Mouse (Mus musculus): ENCODE measurements around the gene Aif1. TPM values are rescaled to one million over a fixed set of nuclear protein-coding genes. Genes with fewer than 3 reads are reported as not detected.

The Aif1 gene
- polyA plus RNA-seq, 1 experiment from 2014 or later = 8.3 TPM

DNA sequence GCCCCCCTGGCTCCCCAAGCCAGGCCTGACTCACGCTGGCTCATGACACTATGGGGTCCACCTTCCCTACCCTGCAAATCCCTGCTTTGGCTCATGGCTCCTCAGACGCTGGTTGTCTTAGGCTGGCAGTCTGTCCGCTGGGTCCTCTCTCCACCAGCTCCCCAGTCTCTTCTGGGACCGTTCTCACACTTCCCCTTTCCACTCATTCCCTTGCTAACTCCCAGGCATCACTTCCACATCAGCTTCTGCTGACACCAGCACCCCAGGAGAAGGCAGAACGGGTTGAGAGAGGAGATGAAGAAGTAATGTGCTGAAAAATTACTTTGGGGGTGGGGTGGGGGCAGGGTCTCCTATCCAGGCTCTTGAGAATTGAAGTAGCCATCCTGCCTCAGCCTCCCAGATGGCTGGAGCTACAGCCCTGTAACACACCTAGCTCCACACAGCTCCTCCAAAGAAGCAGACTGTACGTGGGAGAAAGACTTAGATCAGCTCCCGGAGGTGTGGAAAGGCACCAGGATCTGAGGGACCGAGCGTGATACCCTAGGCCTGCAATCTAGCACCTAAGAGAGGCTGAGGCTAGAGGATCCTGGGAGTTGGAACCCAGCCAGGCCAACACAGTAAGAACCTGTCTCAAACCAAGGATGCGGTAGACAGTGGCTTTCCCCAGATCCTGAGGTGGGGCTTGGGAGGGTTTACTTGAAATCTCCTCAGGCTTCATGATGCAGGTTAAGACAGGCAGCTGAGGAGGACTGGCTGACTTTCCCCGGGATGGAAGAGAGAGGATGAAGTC, 3.2 kb downstream of the Aif1 start:
- Histone ChIP-seq H3K4me2 (replicated peaks; ENCODE audit: low read depth, low read length) (no peak overlapping the region), H3K4me3 (ENCODE audit: low read length) (no peak overlapping the region), H3K9me3 (ENCODE audit: low read length) (no peaks in the 10 kb centered on the region), H3K9ac (replicated peaks; ENCODE audit: low read length) (no peak overlapping the region), H3K36me3 (ENCODE audit: insufficient read depth, low read length) (no peaks in the 10 kb centered on the region), H3K27me3 (ENCODE audit: insufficient read depth, low read length) (no peaks in the 10 kb centered on the region), H3K27ac (ENCODE audit: low read length) (peak overlapping the region; percentile 69; the same call in 1 of the 2 replicates), H3K4me1 (ENCODE audit: insufficient read depth, low read length) (no peaks in the 10 kb centered on the region)
- WGBS = 68% methylated on average over 11 of the region's 11 CpGs
- no peak for ATAC-seq (ENCODE audit: low FRiP score, low TSS enrichment)

DNA sequence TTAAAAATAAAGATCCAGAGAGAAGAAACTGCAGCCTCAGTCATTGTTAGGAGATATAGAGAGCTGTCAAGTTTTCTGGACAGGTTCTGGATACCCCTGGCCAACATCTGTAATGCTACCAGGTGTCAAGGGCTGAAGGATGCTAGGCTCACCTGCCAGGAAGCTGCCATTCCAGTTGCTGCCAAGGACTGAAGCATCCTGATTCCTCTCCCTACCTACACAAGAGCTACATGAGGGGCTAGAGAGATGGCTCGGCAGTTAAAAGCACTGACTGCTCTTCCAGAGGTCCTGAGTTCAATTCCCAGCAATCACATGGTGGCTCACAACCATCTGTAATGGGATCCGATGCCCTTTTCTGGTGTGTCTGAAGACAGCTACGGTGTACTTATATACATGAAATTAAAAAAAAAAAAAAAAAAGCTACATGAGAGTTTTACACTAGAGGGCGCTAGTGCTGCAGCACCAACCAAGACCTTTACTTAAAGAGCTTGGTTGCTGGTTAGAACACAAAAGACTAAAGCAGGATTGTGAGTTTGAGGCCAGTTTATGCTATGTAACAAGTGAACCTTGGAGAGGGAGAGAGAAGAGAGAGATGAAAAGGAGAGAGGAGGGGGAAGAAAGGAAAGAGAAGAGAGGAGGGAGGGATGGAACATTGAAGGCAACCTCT, 7.2 kb downstream of the Aif1 start:
- H3K27ac ChIP-seq (ENCODE audit: low read length) = no peak overlapping the region
- no peaks in the 10 kb centered on the region for H3K36me3 ChIP-seq (ENCODE audit: insufficient read depth, low read length)
- H3K4me3 ChIP-seq (ENCODE audit: low read length) = no peak overlapping the region
- H3K9ac ChIP-seq (replicated peaks; ENCODE audit: low read length) = 0 out of 2 replicates have a peak overlapping the region, but pooled peaks have one; percentile 20
- ATAC-seq (ENCODE audit: low FRiP score, low TSS enrichment) = no peak
- H3K4me1 ChIP-seq (ENCODE audit: insufficient read depth, low read length) = peaks cover 9% of the 10 kb centered on the region
- no peaks in the 10 kb centered on the region for H3K27me3 ChIP-seq (ENCODE audit: insufficient read depth, low read length)
- H3K9me3 ChIP-seq (ENCODE audit: low read length) = no peaks in the 10 kb centered on the region
- no peak overlapping the region for H3K4me2 ChIP-seq (replicated peaks; ENCODE audit: low read depth, low read length)
- 12% methylated on average over 4 of the region's 4 CpGs for WGBS

DNA sequence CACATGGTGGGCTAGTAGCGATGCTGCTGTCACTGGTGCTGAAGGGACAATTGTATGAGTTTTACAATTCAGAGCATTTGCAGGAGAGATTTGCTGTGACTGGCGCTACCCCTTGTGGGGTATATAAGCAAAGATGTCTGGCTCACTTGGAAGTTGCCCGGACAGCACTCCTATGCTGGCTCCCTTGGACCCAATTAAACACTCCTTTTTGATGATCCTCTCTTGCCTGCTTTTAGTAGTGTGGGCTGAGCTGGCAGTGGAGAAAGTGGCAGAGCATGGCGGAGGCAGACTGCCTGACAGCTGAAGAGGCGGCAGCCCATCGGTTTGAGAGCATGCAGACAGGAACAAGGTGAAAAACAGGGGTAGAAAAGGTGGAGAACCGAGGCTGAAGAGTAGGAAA, 8.1 kb downstream of the Aif1 start:
- Histone ChIP-seq H3K27ac (ENCODE audit: low read length) (no peak overlapping the region), H3K4me1 (ENCODE audit: insufficient read depth, low read length) (peaks cover 17% of the 10 kb centered on the region), H3K27me3 (ENCODE audit: insufficient read depth, low read length) (no peaks in the 10 kb centered on the region), H3K9ac (replicated peaks; ENCODE audit: low read length) (no peak overlapping the region), H3K4me2 (replicated peaks; ENCODE audit: low read depth, low read length) (no peak overlapping the region), H3K36me3 (ENCODE audit: insufficient read depth, low read length) (no peaks in the 10 kb centered on the region), H3K9me3 (ENCODE audit: low read length) (no peaks in the 10 kb centered on the region), H3K4me3 (ENCODE audit: low read length) (no peak overlapping the region)
- ATAC-seq (ENCODE audit: low FRiP score, low TSS enrichment) = no peak
- 89% methylated on average over 7 of the region's 7 CpGs for WGBS

DNA sequence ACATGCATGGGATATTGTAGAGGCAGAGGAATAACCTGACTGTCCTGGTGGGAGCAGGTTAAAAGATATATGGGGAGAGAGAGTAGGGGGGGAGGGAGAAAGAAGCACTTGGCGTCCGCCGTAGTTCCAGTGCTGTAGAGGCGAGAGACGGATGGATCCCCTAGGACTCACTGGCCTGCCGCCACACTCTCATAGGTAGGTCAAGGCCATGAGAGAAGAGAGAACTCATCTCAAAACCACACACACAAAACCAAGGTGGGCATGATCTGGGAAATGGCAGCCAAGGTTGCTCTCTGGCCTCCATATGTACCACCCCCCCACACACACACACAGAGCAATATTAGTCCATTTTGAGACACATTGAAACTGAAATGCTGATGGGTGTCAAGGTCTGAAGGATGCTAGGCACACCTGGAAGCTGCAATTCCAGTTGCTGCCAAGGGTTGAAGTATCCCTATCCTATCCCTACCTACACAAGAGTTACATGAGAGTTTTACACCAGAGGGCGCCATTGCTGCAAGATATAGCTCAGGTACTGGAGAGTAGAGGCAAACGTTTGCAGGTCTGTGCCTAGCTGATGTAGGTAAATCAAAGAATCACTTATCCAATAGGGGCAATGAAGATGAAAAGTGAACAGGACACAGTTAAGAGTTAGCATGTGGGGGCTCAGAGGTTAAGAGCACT, 9.4 kb downstream of the Aif1 start:
- H3K4me1 ChIP-seq (ENCODE audit: insufficient read depth, low read length) = peaks cover 30% of the 10 kb centered on the region
- no peaks in the 10 kb centered on the region for H3K27me3 ChIP-seq (ENCODE audit: insufficient read depth, low read length)
- peak overlapping the region; percentile 57 for H3K4me2 ChIP-seq (replicated peaks; ENCODE audit: low read depth, low read length)
- no peak for ATAC-seq (ENCODE audit: low FRiP score, low TSS enrichment)
- H3K27ac ChIP-seq (ENCODE audit: low read length) = no peak overlapping the region
- no peak overlapping the region for H3K4me3 ChIP-seq (ENCODE audit: low read length)
- no peaks in the 10 kb centered on the region for H3K9me3 ChIP-seq (ENCODE audit: low read length)
- peaks cover 10% of the 10 kb centered on the region for H3K36me3 ChIP-seq (ENCODE audit: insufficient read depth, low read length)
- 72% methylated on average over 8 of the region's 8 CpGs for WGBS
- peak overlapping the region; percentile 65 for H3K9ac ChIP-seq (replicated peaks; ENCODE audit: low read length)

DNA sequence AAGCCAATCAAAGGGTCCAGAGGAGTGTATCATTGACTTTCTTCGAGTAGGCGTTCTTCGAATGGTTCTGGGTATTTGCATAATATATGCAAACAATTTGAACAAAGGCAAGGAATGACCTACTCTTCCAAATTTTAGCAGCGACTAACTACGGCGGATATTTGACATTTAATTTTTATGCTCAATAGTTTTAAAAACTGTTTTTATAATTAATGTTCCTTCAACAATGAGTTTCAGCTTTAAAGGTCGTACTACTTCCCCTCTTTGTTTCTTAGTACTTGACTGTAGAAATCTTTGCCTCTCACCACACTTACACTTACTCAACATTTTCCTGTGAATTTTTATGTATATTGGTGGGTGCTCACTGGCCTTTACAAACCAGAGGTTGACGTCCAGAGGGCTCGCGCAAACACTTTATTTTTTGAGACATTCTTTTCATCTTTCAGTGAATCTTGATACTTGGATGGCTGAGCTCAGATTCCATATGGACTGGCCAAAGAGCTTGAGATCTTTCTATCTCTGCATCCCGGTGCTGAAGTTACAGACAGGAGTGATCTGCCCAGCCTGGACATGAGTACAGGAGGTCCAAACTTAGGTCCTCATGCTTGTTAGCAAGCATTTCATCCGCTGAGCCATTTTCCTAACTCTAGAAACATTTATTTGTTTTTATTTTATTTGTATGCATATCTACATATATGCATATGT, 10.3 kb downstream of the Aif1 start:
- Histone ChIP-seq H3K4me3 (ENCODE audit: low read length) (peak overlapping the region; percentile 99), H3K4me1 (ENCODE audit: insufficient read depth, low read length) (peaks cover 30% of the 10 kb centered on the region), H3K9ac (replicated peaks; ENCODE audit: low read length) (peak overlapping the region; percentile 79), H3K27ac (ENCODE audit: low read length) (peak overlapping the region; percentile 100), H3K4me2 (replicated peaks; ENCODE audit: low read depth, low read length) (peak overlapping the region; percentile 57), H3K36me3 (ENCODE audit: insufficient read depth, low read length) (peaks cover 19% of the 10 kb centered on the region), H3K9me3 (ENCODE audit: low read length) (no peaks in the 10 kb centered on the region), H3K27me3 (ENCODE audit: insufficient read depth, low read length) (no peaks in the 10 kb centered on the region)
- ATAC-seq (ENCODE audit: low FRiP score, low TSS enrichment) = no peak
- WGBS = 18% methylated on average over 12 of the region's 12 CpGs

DNA sequence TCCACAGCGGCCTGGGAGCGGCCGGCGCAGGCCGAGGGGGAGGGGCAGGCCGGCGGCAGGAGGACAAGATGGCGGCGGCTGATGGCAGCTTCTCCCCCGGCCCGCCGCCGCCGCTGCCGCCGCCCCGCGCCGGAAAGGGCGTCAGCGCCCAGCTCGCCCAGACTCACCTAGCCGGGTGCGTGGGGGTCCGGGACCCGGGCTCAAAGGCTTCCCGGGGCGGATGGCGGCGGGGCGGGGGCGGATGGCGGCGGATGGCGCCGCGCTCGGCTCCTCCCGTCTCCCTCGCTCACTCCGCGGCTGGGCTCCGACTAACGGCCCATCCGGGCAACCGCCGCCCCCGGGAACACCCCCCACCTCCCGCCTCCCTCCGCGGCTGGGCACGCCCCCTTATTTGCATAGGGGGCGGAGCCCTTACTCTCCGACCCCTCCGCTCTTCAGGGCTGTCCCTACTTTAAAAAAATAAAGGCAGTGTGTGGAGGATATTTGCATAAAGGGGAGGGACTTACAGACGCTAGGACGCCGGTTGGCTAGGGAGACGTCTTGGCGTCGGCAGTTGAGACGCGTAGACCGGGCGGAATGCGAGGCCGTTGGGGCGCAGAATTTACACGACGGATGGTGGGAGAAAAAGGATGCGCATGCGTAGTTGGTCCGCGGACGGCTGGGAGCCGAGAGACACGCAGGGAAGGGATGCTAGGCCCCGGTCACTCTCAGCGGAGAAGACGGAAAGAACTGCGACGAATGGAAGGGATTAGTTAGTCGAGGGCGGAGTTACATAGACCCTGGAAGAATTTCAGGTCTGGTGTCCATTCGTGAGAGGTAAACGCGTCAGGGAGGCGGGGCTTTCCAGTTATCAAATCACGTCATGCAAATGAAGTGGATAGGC, 11.1 kb downstream of the Aif1 start, which contains the start of gene Prrc2a:
TSS of gene Prrc2a (minus strand) at position 330 of the 883 bp plus-strand sequence.
- peak; percentile 96 for ATAC-seq (ENCODE audit: low FRiP score, low TSS enrichment)
- Histone ChIP-seq H3K27ac (ENCODE audit: low read length) (peak within 1 kb of the TSS; percentile 100), H3K4me3 (ENCODE audit: low read length) (peak within 1 kb of the TSS; percentile 99), H3K4me1 (ENCODE audit: insufficient read depth, low read length) (peaks cover 30% of the 10 kb centered on the region), H3K4me2 (replicated peaks; ENCODE audit: low read depth, low read length) (peak within 1 kb of the TSS; percentile 98), H3K27me3 (ENCODE audit: insufficient read depth, low read length) (no peaks in the 10 kb centered on the region), H3K36me3 (ENCODE audit: insufficient read depth, low read length) (peaks cover 27% of the 10 kb centered on the region), H3K9ac (replicated peaks; ENCODE audit: low read length) (peak within 1 kb of the TSS; percentile 99), H3K9me3 (ENCODE audit: low read length) (no peaks in the 10 kb centered on the region)
- WGBS = under 1% methylated on average over 70 of the region's 89 CpGs

DNA sequence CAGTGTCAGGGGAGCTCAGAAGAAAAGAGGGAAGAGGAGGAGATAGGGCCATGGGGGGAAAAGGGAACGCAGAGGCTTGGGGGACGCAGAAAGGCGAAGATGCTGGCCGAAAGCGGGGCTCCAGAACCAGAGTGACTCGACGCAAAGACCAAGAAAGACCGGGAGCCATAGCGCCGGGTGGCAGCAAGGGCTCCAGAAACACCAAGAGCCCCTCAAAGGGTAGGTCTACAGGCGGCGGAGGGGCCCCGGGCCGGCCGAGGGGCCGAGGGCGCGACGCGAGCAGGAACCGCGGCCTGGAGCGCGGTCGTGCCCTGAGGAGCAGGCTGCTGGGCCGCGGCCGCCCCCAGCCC, 11.7 kb downstream of the Aif1 start:
- H3K36me3 ChIP-seq (ENCODE audit: insufficient read depth, low read length) = peaks cover 33% of the 10 kb centered on the region
- no peaks in the 10 kb centered on the region for H3K27me3 ChIP-seq (ENCODE audit: insufficient read depth, low read length)
- H3K4me3 ChIP-seq (ENCODE audit: low read length) = peak overlapping the region; percentile 99
- H3K9ac ChIP-seq (replicated peaks; ENCODE audit: low read length) = peak overlapping the region; percentile 99
- H3K4me1 ChIP-seq (ENCODE audit: insufficient read depth, low read length) = peaks cover 30% of the 10 kb centered on the region
- H3K27ac ChIP-seq (ENCODE audit: low read length) = peak overlapping the region; percentile 100
- no peaks in the 10 kb centered on the region for H3K9me3 ChIP-seq (ENCODE audit: low read length)
- peak overlapping the region; percentile 98 for H3K4me2 ChIP-seq (replicated peaks; ENCODE audit: low read depth, low read length)
- no peak for ATAC-seq (ENCODE audit: low FRiP score, low TSS enrichment)
- WGBS = 0% methylated on average over 28 of the region's 28 CpGs

DNA sequence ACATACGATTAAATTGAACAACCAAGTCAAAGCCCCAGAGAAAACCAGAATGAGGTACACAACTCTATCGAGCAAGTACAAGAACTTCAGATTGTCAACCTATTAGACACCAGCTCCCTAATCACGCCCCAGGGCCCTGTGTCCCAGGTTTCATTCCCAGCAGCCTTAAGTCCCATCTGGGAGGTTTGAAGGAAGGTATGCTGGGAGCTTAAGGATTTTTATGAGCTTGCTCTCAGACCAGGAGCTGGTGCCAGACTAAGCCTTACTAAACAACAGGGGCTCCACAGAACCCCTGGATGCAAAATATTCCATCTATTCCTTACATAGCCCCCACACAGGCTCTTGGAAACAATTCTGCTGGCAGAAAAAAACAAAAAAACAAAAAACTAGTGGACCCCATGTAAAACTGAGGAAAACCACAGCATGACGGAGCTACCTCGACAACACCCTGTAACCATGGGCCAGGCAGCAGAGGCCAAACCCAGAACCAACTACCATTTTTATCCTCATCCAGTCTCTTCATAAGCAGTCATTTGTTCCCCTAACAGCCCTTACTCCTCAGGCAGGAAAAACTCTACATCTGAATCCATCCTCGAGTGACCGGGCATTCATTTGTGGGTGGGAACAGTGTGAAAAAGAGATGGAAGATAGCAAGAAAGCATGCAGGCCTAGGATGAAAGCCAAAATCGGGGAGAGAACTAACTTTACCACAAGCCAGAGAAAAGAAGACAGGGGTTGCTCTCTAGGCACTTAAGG, 12.4 kb downstream of the Aif1 start:
- Histone ChIP-seq H3K36me3 (ENCODE audit: insufficient read depth, low read length) (peaks cover 40% of the 10 kb centered on the region), H3K27me3 (ENCODE audit: insufficient read depth, low read length) (no peaks in the 10 kb centered on the region), H3K4me1 (ENCODE audit: insufficient read depth, low read length) (peaks cover 30% of the 10 kb centered on the region), H3K4me3 (ENCODE audit: low read length) (peak overlapping the region; percentile 99), H3K9ac (replicated peaks; ENCODE audit: low read length) (peak overlapping the region; percentile 99), H3K27ac (ENCODE audit: low read length) (peak overlapping the region; percentile 100), H3K9me3 (ENCODE audit: low read length) (no peaks in the 10 kb centered on the region), H3K4me2 (replicated peaks; ENCODE audit: low read depth, low read length) (peak overlapping the region; percentile 98)
- WGBS = 4% methylated on average over 8 of the region's 8 CpGs
- no peak for ATAC-seq (ENCODE audit: low FRiP score, low TSS enrichment)

All from kidney, embryonic 16.5 days (tissue).